9 mouse cellular contexts compared by ENCODE assay signal in genomic region chr13:74341036-74341435, GRCm38 (mm10). TPM values are rescaled to one million over a fixed set of nuclear protein-coding genes. Genes with fewer than 3 reads are reported as not detected.
DNase-seq lines count a peak whose midpoint lies in the region; ATAC-seq and TF ChIP-seq lines count a peak whose summit lies in the region.
"Had no signal": no experiment of that assay in that cellular context is flagged by ENCODE, and none has a peak within 500 bp of the region (broad histone marks: within the 10 kb centered on the region; RNA-seq: fewer than 3 reads in every experiment).

No protein-coding gene starts in this region.

- ATAC-seq in inflammation-experienced regulatory T-cells, adult 6 months: peak; percentile 97
- peak; percentile 70; the same call in 1 of the 2 replicates for ATAC-seq in lung, embryonic 14.5 days (ENCODE audit: insufficient read depth)

- H3K27me3 ChIP-seq in lung, embryonic 14.5 days (ENCODE audit: insufficient read depth, low read length): no peaks in the 10 kb centered on the region
- no peaks in the 10 kb centered on the region for H3K27me3 ChIP-seq in splenic B cell, adult 2 months (ENCODE audit: control insufficient read depth, insufficient read depth, low read length, poor library complexity, severe bottlenecking)

- H3K36me3 ChIP-seq in lung, embryonic 14.5 days (ENCODE audit: insufficient read depth): peaks cover 82% of the 10 kb centered on the region
- peaks cover 18% of the 10 kb centered on the region for H3K36me3 ChIP-seq in splenic B cell, adult 2 months (ENCODE audit: control insufficient read depth, insufficient read depth, low read length, poor library complexity, severe bottlenecking)

- TF ChIP-seq POLR2A in cortical plate, adult 2 months (IDR thresholded peaks at IDR 0.05; ENCODE audit: extremely low read depth, insufficient read depth, low read length): no peak

- no peaks in the 10 kb centered on the region for H3K9me3 ChIP-seq in lung, embryonic 14.5 days (ENCODE audit: low read depth, low read length)

- no peak overlapping the region for H3K9ac ChIP-seq in lung, embryonic 14.5 days

- no peak overlapping the region for H3K4me3 ChIP-seq in cortical plate, adult 2 months (ENCODE audit: insufficient read depth, low read length)
- H3K4me3 ChIP-seq in lung, embryonic 14.5 days (ENCODE audit: low read depth, low read length): no peak overlapping the region
- H3K4me3 ChIP-seq: erythroblast, embryonic 14.5 days had no signal

- peak; percentile 19 to 37 for DNase-seq in layer of hippocampus, postnatal 10 days (ENCODE audit: low spot score in 2 of 2)
- no peak for DNase-seq in layer of hippocampus, postnatal 36 days
- DNase-seq in Muller cell, postnatal 12 days (ENCODE audit: inconsistent ontology term): peak; percentile 22
- peak; percentile 72 for DNase-seq in lung, embryonic 14.5 days
- peak; percentile 80 for DNase-seq in splenic B cell, adult 2 months (ENCODE audit: low read depth, low spot score)
- DNase-seq in right cerebral cortex, postnatal 10 days (ENCODE audit: low spot score in 2 of 2): no peak

- no peaks in the 10 kb centered on the region for H3K4me1 ChIP-seq in cortical plate, adult 2 months (ENCODE audit: control insufficient read depth, insufficient read depth, low read length)
- no peaks in the 10 kb centered on the region for H3K4me1 ChIP-seq in lung, embryonic 14.5 days (ENCODE audit: insufficient read depth)

- 46% methylated on average over 3 of the region's 3 CpGs for WGBS in lung, embryonic 14.5 days

- H3K4me2 ChIP-seq in lung, embryonic 14.5 days: no peak overlapping the region

- peak; percentile 39; the same call in 1 of the 2 replicates for TF ChIP-seq CTCF in cortical plate, adult 2 months (IDR thresholded peaks at IDR 0.05; ENCODE audit: extremely low read depth, insufficient read depth, low read length)
- peak; percentile 67 for TF ChIP-seq CTCF in lung, embryonic 14.5 days (IDR thresholded peaks at IDR 0.05; ENCODE audit: low read depth)

- no peak overlapping the region for H3K27ac ChIP-seq in cortical plate, adult 2 months (ENCODE audit: insufficient read depth, low read length)
- H3K27ac ChIP-seq in lung, embryonic 14.5 days (ENCODE audit: low read depth): no peak overlapping the region

RNA-seq across cellular contexts. Expression of gene Sdha, which starts 9.0 kb away (rescaled TPM):
- total RNA-seq in layer of hippocampus, postnatal 10 days (2021): 100 to 1,000 TPM; 228 to 239 TPM
- 100 to 1,000 TPM; 300 to 323 TPM for total RNA-seq in layer of hippocampus, postnatal 36 days (2021)
- polyA plus RNA-seq in cortical plate, adult 2 months (2012; rRNA removed): 300 TPM in 2 replicates
- 100 to 1,000 TPM; 264 to 339 (median 292) TPM for polyA plus RNA-seq in inflammation-experienced regulatory T-cells, adult 6 months (2017; shearing (Covaris generic))
- 232 and 242 TPM in 2 replicates for polyA plus RNA-seq in lung, embryonic 14.5 days (2014; fragmentation: Nextera tagmentation; extraction: Ambion mirVana)

RNA-seq across cellular contexts. Expression of gene Ccdc127, which starts 9.1 kb away (rescaled TPM):
- total RNA-seq in layer of hippocampus, postnatal 10 days (2021): 10 to 100 TPM; 63.9 to 66.1 TPM
- 10 to 100 TPM; 89.6 to 91.1 TPM for total RNA-seq in layer of hippocampus, postnatal 36 days (2021)
- 34.5 and 34.7 TPM in 2 replicates for polyA plus RNA-seq in cortical plate, adult 2 months (2012; rRNA removed)
- 10 to 100 TPM; 39.0 to 40.3 (median 39.1) TPM for polyA plus RNA-seq in inflammation-experienced regulatory T-cells, adult 6 months (2017; shearing (Covaris generic))
- 51.8 and 61.1 TPM in 2 replicates for polyA plus RNA-seq in lung, embryonic 14.5 days (2014; fragmentation: Nextera tagmentation; extraction: Ambion mirVana)

RNA-seq across cellular contexts. Expression of gene Lrrc14b, which starts 22.8 kb away (rescaled TPM):
- total RNA-seq in layer of hippocampus, postnatal 10 days (2021): not detected
- total RNA-seq in layer of hippocampus, postnatal 36 days (2021): not detected
- 0.17 and 0.21 TPM in 2 replicates for polyA plus RNA-seq in cortical plate, adult 2 months (2012; rRNA removed)
- not detected for polyA plus RNA-seq in inflammation-experienced regulatory T-cells, adult 6 months (2017; shearing (Covaris generic))
- not detected in 2 replicates for polyA plus RNA-seq in lung, embryonic 14.5 days (2014; fragmentation: Nextera tagmentation; extraction: Ambion mirVana)
- polyA plus RNA-seq: erythroblast, embryonic 14.5 days had no signal

RNA-seq across cellular contexts. Expression of gene Pdcd6, which starts 23.7 kb away (rescaled TPM):
- total RNA-seq in layer of hippocampus, postnatal 10 days (2021): 10 to 100 TPM; 70.2 to 74.4 TPM
- 10 to 100 TPM; 71.4 to 80.0 TPM for total RNA-seq in layer of hippocampus, postnatal 36 days (2021)
- 139 and 150 TPM in 2 replicates for polyA plus RNA-seq in cortical plate, adult 2 months (2012; rRNA removed)
- polyA plus RNA-seq in inflammation-experienced regulatory T-cells, adult 6 months (2017; shearing (Covaris generic)): 100 to 1,000 TPM; 181 to 205 (median 183) TPM
- 133 and 140 TPM in 2 replicates for polyA plus RNA-seq in lung, embryonic 14.5 days (2014; fragmentation: Nextera tagmentation; extraction: Ambion mirVana)

RNA-seq across cellular contexts. Expression of gene Ahrr, which starts 48.9 kb away (rescaled TPM):
- 1 to 10 TPM; 1.6 TPM for total RNA-seq in layer of hippocampus, postnatal 10 days (2021)
- 1 to 10 TPM in 1 of 2 experiments, under 1 TPM in 1; 0.80 to 1.2 TPM for total RNA-seq in layer of hippocampus, postnatal 36 days (2021)
- 0.85 and 1.1 TPM in 2 replicates for polyA plus RNA-seq in cortical plate, adult 2 months (2012; rRNA removed)
- polyA plus RNA-seq in inflammation-experienced regulatory T-cells, adult 6 months (2017; shearing (Covaris generic)): under 1 TPM in 2 of 3 experiments, not detected in 1; 0.09 to 0.16 TPM
- polyA plus RNA-seq in lung, embryonic 14.5 days (2014; fragmentation: Nextera tagmentation; extraction: Ambion mirVana): 0.72 and 1.5 TPM in 2 replicates

Comparison
In these comparisons a context has a peak if more than half of its experiments do, and no peak if none do; other contexts are left out.
1. DNase-seq: peak in layer of hippocampus, postnatal 10 days (2 of 2), Muller cell, postnatal 12 days (single experiment), lung, embryonic 14.5 days (single experiment) and splenic B cell, adult 2 months (single experiment); none in layer of hippocampus, postnatal 36 days (0 of 2) and right cerebral cortex, postnatal 10 days (0 of 2).